Mouse (Mus musculus) heart, embryonic 13.5 days (tissue): ENCODE data around the gene Epb42. TPM values are rescaled to one million over a fixed set of nuclear protein-coding genes. Genes with fewer than 3 reads are reported as not detected.
"Not testable (repeated sequence)": the region's sequence is repeated elsewhere in the genome, so short reads cannot be mapped to it uniquely, and the experiment has no call there.

Experiments used
- ATAC-seq: fragments of 200-750 bp; cut with Nextera tagmentation; 2 replicates; pipeline ENCODE4 v1.8.0; 2017; ENCODE audit warnings: moderate TSS enrichment; ENCODE audit not compliant: insufficient number of reproducible peaks, low FRiP score, low TSS enrichment; ENCODE audit errors: extremely low read depth
- H3K27ac ChIP-seq: fragments of 300-500 bp; sonication (generic); replicated peaks from 2 replicates; pipeline ENCODE4 v1.5.1; 2015; ENCODE audit warnings: moderate library complexity, mild to moderate bottlenecking, inconsistent platforms
- H3K27me3 ChIP-seq: fragments of 300-500 bp; sonication (generic); replicated peaks from 2 replicates; pipeline ENCODE4 v1.6.1; 2015; ENCODE audit warnings: mild to moderate bottlenecking, inconsistent platforms
- H3K36me3 ChIP-seq: fragments of 300-500 bp; sonication (generic); 2 replicates; pipeline ENCODE4 v1.6.1; 2015; ENCODE audit warnings: mild to moderate bottlenecking, inconsistent platforms
- H3K4me1 ChIP-seq: fragments of 300-500 bp; sonication (generic); 2 replicates; pipeline ENCODE4 v1.6.1; 2015; ENCODE audit warnings: inconsistent platforms
- H3K4me2 ChIP-seq: fragments of 300-500 bp; sonication (generic); 2 replicates; pipeline ENCODE4 v1.6.1; 2015; ENCODE audit warnings: inconsistent platforms, mild to moderate bottlenecking, moderate library complexity
- H3K4me3 ChIP-seq: fragments of 300-500 bp; sonication (generic); 2 replicates; pipeline ENCODE4 v1.5.1; 2015; ENCODE audit warnings: moderate library complexity, mild to moderate bottlenecking, inconsistent platforms
- H3K9ac ChIP-seq: fragments of 300-500 bp; sonication (generic); 2 replicates; pipeline ENCODE4 v1.6.1; 2015; ENCODE audit warnings: inconsistent platforms, mild to moderate bottlenecking, moderate library complexity
- H3K9me3 ChIP-seq: fragments of 300-500 bp; sonication (generic); 2 replicates; pipeline ENCODE4 v1.6.1; 2016; ENCODE audit warnings: inconsistent platforms
- WGBS: fragments of 180-500 bp; shearing (Covaris S2); methylation state at CpG from one replicate; pipeline ENCODE4 v1.1.7; 2015; ENCODE audit warnings: mixed read lengths; 5-methylcytosine and 5-hydroxymethylcytosine counted together
- polyA plus RNA-seq: library from polyadenylated mRNA; unstranded; fragments of >200 nt; fragmentation: Nextera tagmentation; extraction: Ambion mirVana; gene quantifications from 2 replicates; pipeline ENCODE4 v1.2.1, GENCODE M21; 2015

The Epb42 gene
- polyA plus RNA-seq, 1 experiment from 2014 or later = 8.5 TPM

GRCm38 (mm10) chr2:121007925-121008663, 28.8 kb downstream of the Epb42 start, which contains the start of gene Ccndbp1:
TSS of gene Ccndbp1 (plus strand) at chr2:121008403.
- peaks cover 9% of the 10 kb centered on the region for H3K4me1 ChIP-seq
- no peaks in the 10 kb centered on the region for H3K27me3 ChIP-seq
- H3K27ac ChIP-seq = peak within 1 kb of the TSS; percentile 16; the same call in 1 of the 2 replicates
- peak within 1 kb of the TSS; percentile 94 for H3K4me3 ChIP-seq
- peaks cover 26% of the 10 kb centered on the region for H3K36me3 ChIP-seq
- ATAC-seq = peak; percentile 97
- H3K9me3 ChIP-seq = no peaks in the 10 kb centered on the region
- peak within 1 kb of the TSS; percentile 89 for H3K4me2 ChIP-seq
- H3K9ac ChIP-seq = peak within 1 kb of the TSS; percentile 86
- WGBS = 2% methylated on average over 31 of the region's 34 CpGs

GRCm38 (mm10) chr2:121006986-121007385, 29.9 kb downstream of the Epb42 start:
- H3K9me3 ChIP-seq = no peaks in the 10 kb centered on the region
- H3K27me3 ChIP-seq = no peaks in the 10 kb centered on the region
- peaks cover 15% of the 10 kb centered on the region for H3K36me3 ChIP-seq
- no peak overlapping the region for H3K9ac ChIP-seq
- no peak overlapping the region for H3K27ac ChIP-seq
- no peak overlapping the region for H3K4me2 ChIP-seq
- WGBS = 78% methylated on average over 1 of the region's 1 CpGs
- no peak for ATAC-seq
- no peak overlapping the region for H3K4me3 ChIP-seq
- H3K4me1 ChIP-seq = peaks cover 9% of the 10 kb centered on the region

GRCm38 (mm10) chr2:121004018-121004811, 32.7 kb downstream of the Epb42 start:
- ATAC-seq = no peak
- no peaks in the 10 kb centered on the region for H3K9me3 ChIP-seq
- peaks cover 6% of the 10 kb centered on the region for H3K4me1 ChIP-seq
- WGBS = 81% methylated on average over 7 of the region's 7 CpGs
- no peaks in the 10 kb centered on the region for H3K27me3 ChIP-seq
- H3K9ac ChIP-seq = no peak overlapping the region
- H3K27ac ChIP-seq = no peak overlapping the region
- no peaks in the 10 kb centered on the region for H3K36me3 ChIP-seq
- H3K4me2 ChIP-seq = no peak overlapping the region
- no peak overlapping the region for H3K4me3 ChIP-seq

GRCm38 (mm10) chr2:121003586-121003985, 33.3 kb downstream of the Epb42 start:
- Histone ChIP-seq H3K4me2 (no peak overlapping the region), H3K27me3 (no peaks in the 10 kb centered on the region), H3K9ac (no peak overlapping the region), H3K9me3 (no peaks in the 10 kb centered on the region), H3K4me3 (no peak overlapping the region), H3K36me3 (no peaks in the 10 kb centered on the region), H3K27ac (no peak overlapping the region), H3K4me1 (no peaks in the 10 kb centered on the region)
- 65% methylated on average over 2 of the region's 2 CpGs for WGBS
- ATAC-seq = no peak

GRCm38 (mm10) chr2:120998863-120999262, 38.0 kb downstream of the Epb42 start:
- Histone ChIP-seq H3K27me3 (no peaks in the 10 kb centered on the region), H3K4me3 (no peak overlapping the region), H3K36me3 (no peaks in the 10 kb centered on the region), H3K27ac (no peak overlapping the region), H3K9me3 (no peaks in the 10 kb centered on the region), H3K9ac (no peak overlapping the region), H3K4me2 (no peak overlapping the region), H3K4me1 (no peaks in the 10 kb centered on the region)
- WGBS = 77% methylated on average over 8 of the region's 8 CpGs
- ATAC-seq = no peak

- not testable (repeated sequence) for H3K36me3 ChIP-seq, H3K4me1 ChIP-seq, ATAC-seq, H3K27ac ChIP-seq, H3K4me3 ChIP-seq, H3K9me3 ChIP-seq, H3K27me3 ChIP-seq, H3K4me2 ChIP-seq, H3K9ac ChIP-seq
- 54% methylated on average over 1 of the region's 1 CpGs for WGBS
Measured at GRCm38 (mm10) chr2:120996607-120997006, 40.3 kb downstream of the Epb42 start.

GRCm38 (mm10) chr2:120991196-120991595, 45.7 kb downstream of the Epb42 start:
- Histone ChIP-seq H3K4me1 (no peaks in the 10 kb centered on the region), H3K4me3 (no peak overlapping the region), H3K27ac (no peak overlapping the region), H3K36me3 (no peaks in the 10 kb centered on the region), H3K27me3 (no peaks in the 10 kb centered on the region), H3K9me3 (no peaks in the 10 kb centered on the region), H3K9ac (no peak overlapping the region), H3K4me2 (no peak overlapping the region)
- WGBS = 73% methylated on average over 4 of the region's 4 CpGs
- no peak for ATAC-seq

- no peaks in the 10 kb centered on the region for H3K27me3 ChIP-seq
- H3K4me3 ChIP-seq = no peak overlapping the region
- no peak overlapping the region for H3K9ac ChIP-seq
- H3K9me3 ChIP-seq = 0 out of 2 replicates have a peak, but pooled peaks cover 2% of the 10 kb centered on the region
- 89% methylated on average over 1 of the region's 1 CpGs for WGBS
- H3K27ac ChIP-seq = no peak overlapping the region
- H3K36me3 ChIP-seq = no peaks in the 10 kb centered on the region
- H3K4me1 ChIP-seq = no peaks in the 10 kb centered on the region
- no peak overlapping the region for H3K4me2 ChIP-seq
- no peak for ATAC-seq
Measured at GRCm38 (mm10) chr2:120985241-120985640, 51.6 kb downstream of the Epb42 start.

GRCm38 (mm10) chr2:120983611-120984010, 53.3 kb downstream of the Epb42 start:
- 39% methylated on average over 2 of the region's 2 CpGs for WGBS
- H3K4me2 ChIP-seq = no peak overlapping the region
- ATAC-seq = no peak

GRCm38 (mm10) chr2:120980861-120981260, 56.0 kb downstream of the Epb42 start:
- Histone ChIP-seq H3K27ac (no peak overlapping the region), H3K9ac (no peak overlapping the region), H3K4me2 (no peak overlapping the region), H3K27me3 (no peaks in the 10 kb centered on the region), H3K36me3 (no peaks in the 10 kb centered on the region), H3K9me3 (0 out of 2 replicates have a peak, but pooled peaks cover 2% of the 10 kb centered on the region), H3K4me1 (peaks cover 3% of the 10 kb centered on the region; the same call in 1 of the 2 replicates), H3K4me3 (no peak overlapping the region)
- ATAC-seq = no peak
- 47% methylated on average over 2 of the region's 2 CpGs for WGBS

More at GRCm38 (mm10) chr2:120983611-120984010, 53.3 kb downstream of the Epb42 start:
- 0 out of 2 replicates have a peak, but pooled peaks cover 2% of the 10 kb centered on the region for H3K9me3 ChIP-seq
- no peak overlapping the region for H3K27ac ChIP-seq
- H3K4me1 ChIP-seq = no peaks in the 10 kb centered on the region
- H3K9ac ChIP-seq = no peak overlapping the region
- H3K36me3 ChIP-seq = no peaks in the 10 kb centered on the region
- H3K4me3 ChIP-seq = no peak overlapping the region
- no peaks in the 10 kb centered on the region for H3K27me3 ChIP-seq

- no peak overlapping the region for H3K27ac ChIP-seq
- H3K4me3 ChIP-seq = no peak overlapping the region
- no peaks in the 10 kb centered on the region for H3K27me3 ChIP-seq
- WGBS = 81% methylated on average over 1 of the region's 1 CpGs
- H3K4me2 ChIP-seq = no peak overlapping the region
- no peak for ATAC-seq
- peaks cover 3% of the 10 kb centered on the region; the same call in 1 of the 2 replicates for H3K4me1 ChIP-seq
- H3K9me3 ChIP-seq = no peaks in the 10 kb centered on the region
- no peak overlapping the region for H3K9ac ChIP-seq
- H3K36me3 ChIP-seq = no peaks in the 10 kb centered on the region
Measured at GRCm38 (mm10) chr2:120979819-120980218, 57.1 kb downstream of the Epb42 start.
